Mouse (Mus musculus) splenic B cell, adult 2 months (primary cell): ENCODE results near the gene Atg4a-ps.

Source experiments
- DNase-seq: peaks from one replicate; pipeline ENCODE4 v3.0.0-alpha.2; 2011; ENCODE audit warnings: low read depth, low spot score
- H3K27me3 ChIP-seq: 2 replicates; pipeline ENCODE4 v1.6.1; 2012; ENCODE audit warnings: mild to moderate bottlenecking, low read length, moderate library complexity, mixed read lengths; ENCODE audit not compliant: control insufficient read depth, poor library complexity, insufficient read depth, severe bottlenecking
- H3K36me3 ChIP-seq: 2 replicates; pipeline ENCODE4 v1.6.1; 2012; ENCODE audit warnings: mild to moderate bottlenecking, low read length, moderate library complexity, mixed read lengths; ENCODE audit not compliant: control insufficient read depth, poor library complexity, insufficient read depth, severe bottlenecking

Gene Atg4a-ps

GRCm38 (mm10) chr3:103612636-103613355 is 33.1 kb downstream of the Atg4a-ps start:
- no peaks in the 10 kb centered on the region for H3K27me3 ChIP-seq
- no peaks in the 10 kb centered on the region for H3K36me3 ChIP-seq
- no peak for DNase-seq

DNA sequence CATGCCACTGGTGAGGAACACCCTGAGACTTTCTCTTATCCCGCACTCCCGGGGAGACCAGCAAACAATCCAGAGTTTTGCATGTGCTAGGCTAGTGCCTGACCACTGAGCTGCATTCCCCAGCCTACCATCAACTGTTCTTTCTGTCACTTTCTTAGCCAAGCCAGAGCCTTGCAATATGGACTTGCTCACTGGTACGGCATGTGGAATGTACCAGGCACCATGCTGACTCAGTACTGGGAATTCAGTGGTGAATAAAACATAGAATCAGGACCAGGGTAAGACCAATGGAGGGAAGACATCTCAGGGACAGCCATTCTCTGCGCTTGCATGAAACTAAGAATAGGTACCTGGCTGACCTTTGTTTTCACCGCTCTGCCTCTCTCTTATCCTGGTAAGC is 35.6 kb downstream of the Atg4a-ps start:
- no peak for DNase-seq
- no peaks in the 10 kb centered on the region for H3K36me3 ChIP-seq
- H3K27me3 ChIP-seq = no peaks in the 10 kb centered on the region

- no peak for DNase-seq
- no peaks in the 10 kb centered on the region for H3K27me3 ChIP-seq
- H3K36me3 ChIP-seq = no peaks in the 10 kb centered on the region
Measured at GRCm38 (mm10) chr3:103606660-103607595, 38.9 kb downstream of the Atg4a-ps start.

DNA sequence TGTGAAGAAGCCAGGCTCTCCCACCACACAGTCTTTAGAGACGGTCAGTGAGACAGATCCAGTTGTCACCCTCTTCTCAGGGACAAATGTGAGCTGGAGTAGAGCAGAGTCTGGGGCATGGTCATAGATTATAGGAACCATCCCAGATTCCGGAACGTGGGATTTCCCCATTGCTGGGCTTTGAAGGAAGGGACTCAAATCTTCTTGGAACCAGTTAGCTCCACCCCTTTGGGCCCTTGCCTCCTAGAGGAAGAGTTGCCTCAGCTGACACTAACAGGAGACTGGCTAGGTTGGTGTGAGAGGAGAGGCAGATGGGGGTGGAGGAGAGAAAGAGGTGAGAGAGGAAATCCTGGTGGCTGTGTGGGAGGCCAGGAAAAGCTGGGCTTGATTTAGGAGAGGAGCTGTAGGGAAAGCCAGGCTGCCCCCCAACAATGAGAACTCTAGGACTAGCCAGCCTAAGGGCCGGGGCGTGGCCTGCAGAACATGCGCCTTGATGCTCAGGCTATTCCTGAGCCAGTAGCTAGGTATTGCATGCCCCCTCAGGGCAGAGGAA is 39.7 kb downstream of the Atg4a-ps start:
- no peaks in the 10 kb centered on the region for H3K27me3 ChIP-seq
- DNase-seq = no peak
- no peaks in the 10 kb centered on the region for H3K36me3 ChIP-seq

GRCm38 (mm10) chr3:103601561-103601960 is 44.3 kb downstream of the Atg4a-ps start:
- no peak for DNase-seq
- Histone ChIP-seq H3K27me3 (no peaks in the 10 kb centered on the region), H3K36me3 (no peaks in the 10 kb centered on the region)

GRCm38 (mm10) chr3:103601011-103601410 is 44.9 kb downstream of the Atg4a-ps start:
- H3K36me3 ChIP-seq = no peaks in the 10 kb centered on the region
- no peaks in the 10 kb centered on the region for H3K27me3 ChIP-seq
- DNase-seq = no peak

GRCm38 (mm10) chr3:103597586-103597985 is 48.3 kb downstream of the Atg4a-ps start:
- Histone ChIP-seq H3K27me3 (no peaks in the 10 kb centered on the region), H3K36me3 (no peaks in the 10 kb centered on the region)
- no peak for DNase-seq

GRCm38 (mm10) chr3:103595271-103595810 is 50.5 kb downstream of the Atg4a-ps start:
- no peaks in the 10 kb centered on the region for H3K27me3 ChIP-seq
- no peaks in the 10 kb centered on the region for H3K36me3 ChIP-seq
- no peak for DNase-seq
